Mouse (Mus musculus) MN1 (cell line): ENCODE measurements around the gene Olfr547.

Experiments
- DNase-seq: peaks from one replicate; pipeline ENCODE4 v3.0.0-alpha.2; 2016; ENCODE audit warnings: low spot score

Gene Olfr547

GRCm38 (mm10) chr7:102566219-102566618 lies 31.7 kb downstream of the Olfr547 start:
- DNase-seq: no peak

GRCm38 (mm10) chr7:102571142-102571541 lies 36.6 kb downstream of the Olfr547 start, which contains the start of gene Olfr550:
TSS of gene Olfr550 (plus strand) at chr7:102571442.
- DNase-seq: no peak

DNA sequence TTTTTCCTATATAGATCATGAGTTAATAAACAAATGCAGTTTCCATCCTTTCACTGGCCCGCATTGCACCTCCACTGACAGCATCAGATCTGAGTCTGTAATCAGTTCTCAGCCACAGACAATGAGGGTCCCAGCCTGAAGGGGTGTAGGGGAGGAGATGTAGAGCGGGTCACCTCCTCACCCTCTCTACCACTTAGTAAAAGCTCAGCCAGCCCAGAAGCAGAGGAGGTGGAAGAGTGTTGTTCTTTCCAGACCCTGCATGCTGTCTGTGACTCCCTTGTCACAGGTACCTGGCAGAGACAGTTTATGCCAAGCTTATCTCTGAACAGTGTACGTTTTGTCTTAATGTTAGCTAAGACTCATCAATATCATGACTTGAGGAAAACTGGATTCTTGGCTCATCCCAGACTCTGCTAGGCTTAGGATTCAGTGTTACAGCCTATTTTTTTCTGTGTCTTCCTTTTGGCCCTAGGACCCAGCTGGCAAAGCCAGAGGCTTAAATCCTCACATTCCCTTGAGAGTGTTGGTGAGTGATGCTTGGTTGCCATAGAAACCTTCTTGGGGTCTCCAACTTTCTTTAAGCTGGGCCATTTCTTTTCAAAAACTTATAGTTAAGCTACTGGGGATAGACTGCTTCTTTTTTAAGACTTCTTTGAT lies 38.8 kb downstream of the Olfr547 start:
- no peak for DNase-seq

GRCm38 (mm10) chr7:102575998-102576397 lies 41.4 kb downstream of the Olfr547 start:
- DNase-seq: no peak
